Mouse (Mus musculus): ENCODE measurements at regions not wholly inside any gene's neighbourhood (a gene's known extent, or its start where the extent isn't known, plus 50 kb on each side); places are given as distances from the start of the nearest gene placed in this dataset.

DNA sequence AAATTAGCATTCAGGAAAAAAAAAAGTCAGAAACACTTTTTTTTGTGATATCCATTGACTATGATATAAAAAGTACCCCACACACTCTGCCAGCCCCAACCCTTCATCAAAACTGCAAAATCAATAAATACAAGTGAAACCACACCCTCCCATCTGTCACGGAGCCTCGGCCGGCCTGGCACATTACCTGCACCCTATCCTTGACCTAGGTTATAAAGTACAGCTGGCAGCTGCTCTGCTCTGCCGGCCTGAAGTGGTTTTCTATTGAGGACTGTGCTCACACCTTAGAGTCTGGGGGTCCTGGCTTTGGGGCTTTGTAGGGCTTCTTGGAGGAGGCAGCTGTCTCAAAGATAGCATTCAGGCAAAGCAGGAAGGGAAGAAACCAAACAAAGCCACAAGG lies 120.6 kb upstream of the Arglu1 start:
- Histone ChIP-seq H3K27me3 (ENCODE audit: control insufficient read depth, insufficient read depth, low read length) (no peaks in the 10 kb centered on the region), H3K27ac (ENCODE audit: low read depth, low read length) (no peak overlapping the region), H3K9me3 (ENCODE audit: control insufficient read depth, low read length) (no peaks in the 10 kb centered on the region), H3K4me3 (ENCODE audit: low read depth, low read length) (no peak overlapping the region), H3K36me3 (ENCODE audit: control insufficient read depth, insufficient read depth, low read length) (no peaks in the 10 kb centered on the region), H3K9ac (replicated peaks; ENCODE audit: low read depth, low read length) (no peak overlapping the region), H3K4me2 (ENCODE audit: low read depth, low read length) (no peak overlapping the region), H3K4me1 (ENCODE audit: control insufficient read depth, insufficient read depth, low read length) (no peaks in the 10 kb centered on the region)
- 30% methylated on average over 4 of the region's 4 CpGs for WGBS
- ATAC-seq (ENCODE audit: low read depth), result no peak

DNA sequence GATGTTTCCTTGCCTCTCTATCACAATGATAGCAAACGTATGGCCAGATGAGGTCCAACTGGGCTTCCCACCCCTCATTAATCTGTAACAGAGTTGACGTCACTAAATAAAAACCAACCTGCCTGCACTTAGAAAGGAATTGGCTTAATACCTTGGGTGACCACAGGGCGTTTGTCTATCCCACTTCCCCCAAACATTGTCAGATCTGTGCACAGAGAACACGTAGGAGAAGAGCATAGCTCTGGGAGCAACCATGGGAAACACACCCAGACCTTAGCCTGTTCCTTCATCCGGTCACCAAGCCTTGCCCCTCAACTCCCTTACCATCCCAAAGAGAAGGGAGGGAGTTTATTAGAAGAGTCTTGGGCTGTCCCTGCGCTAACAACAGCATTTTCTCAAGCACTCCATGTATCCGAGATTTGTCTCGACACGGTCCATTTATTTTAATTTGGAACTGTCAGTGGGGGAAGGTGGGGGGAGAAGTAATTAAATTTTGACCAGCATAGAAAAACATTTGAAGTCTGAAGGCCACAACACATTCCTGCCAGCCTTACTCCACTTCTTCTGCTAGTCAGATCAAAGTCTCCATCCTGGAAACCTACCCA lies 119.6 kb upstream of the Arglu1 start:
- Histone ChIP-seq H3K27ac (ENCODE audit: low read depth, low read length) (no peak overlapping the region), H3K27me3 (ENCODE audit: control insufficient read depth, insufficient read depth, low read length) (no peaks in the 10 kb centered on the region), H3K4me2 (ENCODE audit: low read depth, low read length) (no peak overlapping the region), H3K9ac (replicated peaks; ENCODE audit: low read depth, low read length) (no peak overlapping the region), H3K4me3 (ENCODE audit: low read depth, low read length) (no peak overlapping the region), H3K36me3 (ENCODE audit: control insufficient read depth, insufficient read depth, low read length) (no peaks in the 10 kb centered on the region), H3K4me1 (ENCODE audit: control insufficient read depth, insufficient read depth, low read length) (no peaks in the 10 kb centered on the region), H3K9me3 (ENCODE audit: control insufficient read depth, low read length) (no peaks in the 10 kb centered on the region)
- no peak for ATAC-seq (ENCODE audit: low read depth)
- WGBS, result 37% methylated on average over 9 of the region's 9 CpGs

DNA sequence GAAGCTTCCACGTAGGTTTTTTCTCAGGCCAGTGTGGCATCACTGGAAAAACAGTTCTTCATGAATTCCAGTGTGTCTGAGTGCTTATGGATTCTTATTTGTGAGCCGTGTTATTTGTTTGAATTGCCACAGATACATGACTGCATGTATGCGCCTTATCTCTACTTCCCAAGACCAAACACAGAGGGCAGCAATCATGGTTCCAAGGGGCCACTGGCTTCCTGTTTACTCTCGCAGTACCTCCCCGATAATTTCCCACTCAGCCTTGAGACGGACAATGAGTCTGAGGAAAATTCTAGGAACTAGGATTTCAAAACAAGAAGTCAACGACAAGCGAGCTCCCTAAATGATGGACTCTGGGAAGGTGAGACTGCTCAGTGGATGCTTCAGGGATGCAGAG lies 119.0 kb upstream of the Arglu1 start:
- Histone ChIP-seq H3K4me2 (ENCODE audit: low read depth, low read length) (no peak overlapping the region), H3K9me3 (ENCODE audit: control insufficient read depth, low read length) (no peaks in the 10 kb centered on the region), H3K27ac (ENCODE audit: low read depth, low read length) (no peak overlapping the region), H3K4me3 (ENCODE audit: low read depth, low read length) (no peak overlapping the region), H3K27me3 (ENCODE audit: control insufficient read depth, insufficient read depth, low read length) (no peaks in the 10 kb centered on the region), H3K9ac (replicated peaks; ENCODE audit: low read depth, low read length) (no peak overlapping the region), H3K36me3 (ENCODE audit: control insufficient read depth, insufficient read depth, low read length) (no peaks in the 10 kb centered on the region), H3K4me1 (ENCODE audit: control insufficient read depth, insufficient read depth, low read length) (no peaks in the 10 kb centered on the region)
- ATAC-seq (ENCODE audit: low read depth), result no peak
- WGBS, result 90% methylated on average over 8 of the region's 8 CpGs

DNA sequence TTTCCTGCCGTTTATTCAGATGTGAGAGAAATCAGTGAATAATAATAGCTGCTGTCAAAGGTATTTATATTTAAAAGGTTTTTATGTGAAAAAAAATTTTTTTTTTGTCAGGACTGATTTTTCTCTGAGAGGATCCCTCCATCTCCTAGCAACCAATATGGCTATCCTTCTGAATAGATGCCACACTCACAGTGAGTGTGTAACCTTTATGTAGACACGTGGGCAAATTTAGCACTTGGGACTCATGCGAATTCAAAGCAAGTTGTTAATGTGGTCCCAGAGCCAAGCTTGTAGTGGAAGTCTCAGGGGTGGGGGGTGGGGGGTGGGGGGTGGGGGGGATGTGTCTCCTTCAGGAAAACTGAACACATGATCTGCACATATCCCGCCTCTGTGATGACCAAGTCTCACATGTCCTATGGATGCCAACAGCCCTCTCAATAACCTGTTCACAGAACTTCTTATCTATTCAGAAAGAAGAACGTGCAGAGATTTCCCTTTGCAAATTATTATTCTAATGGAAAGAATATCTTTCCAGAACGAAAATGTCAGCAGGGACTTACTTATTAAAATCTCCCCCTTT lies 112.5 kb upstream of the Arglu1 start:
- H3K27me3 ChIP-seq (ENCODE audit: control insufficient read depth, insufficient read depth, low read length), result no peaks in the 10 kb centered on the region
- H3K4me2 ChIP-seq (ENCODE audit: low read depth, low read length), result no peak overlapping the region
- no peaks in the 10 kb centered on the region for H3K9me3 ChIP-seq (ENCODE audit: control insufficient read depth, low read length)
- H3K9ac ChIP-seq (replicated peaks; ENCODE audit: low read depth, low read length), result no peak overlapping the region
- peak; percentile 51; the same call in 1 of the 2 replicates for ATAC-seq (ENCODE audit: low read depth)
- H3K36me3 ChIP-seq (ENCODE audit: control insufficient read depth, insufficient read depth, low read length), result no peaks in the 10 kb centered on the region
- H3K4me3 ChIP-seq (ENCODE audit: low read depth, low read length), result no peak overlapping the region
- WGBS, result 50% methylated on average over 6 of the region's 6 CpGs
- H3K27ac ChIP-seq (ENCODE audit: low read depth, low read length), result no peak overlapping the region
- H3K4me1 ChIP-seq (ENCODE audit: control insufficient read depth, insufficient read depth, low read length), result no peaks in the 10 kb centered on the region

DNA sequence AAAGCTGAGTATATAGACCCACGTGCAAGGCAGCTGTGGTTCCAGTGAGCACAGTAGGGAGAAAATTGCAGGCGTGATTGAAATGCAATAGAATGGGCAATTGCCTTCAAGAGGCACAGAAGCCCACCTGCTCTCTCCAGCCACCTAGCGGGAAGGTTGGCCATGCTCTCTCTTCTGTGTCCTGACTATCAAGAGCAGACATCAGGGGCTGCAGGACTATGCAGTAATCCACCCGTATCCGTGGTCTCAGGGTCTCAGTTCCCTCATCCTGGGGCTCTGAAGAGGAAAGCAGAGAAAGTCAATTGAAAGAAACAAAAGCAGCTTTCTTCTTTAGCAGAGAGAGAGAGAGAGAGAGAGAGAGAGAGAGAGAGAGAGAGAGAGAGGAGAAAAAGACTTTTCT lies 112.0 kb upstream of the Arglu1 start:
- H3K4me2 ChIP-seq (ENCODE audit: low read depth, low read length), result no peak overlapping the region
- no peaks in the 10 kb centered on the region for H3K27me3 ChIP-seq (ENCODE audit: control insufficient read depth, insufficient read depth, low read length)
- ATAC-seq (ENCODE audit: low read depth), result peak; percentile 58
- no peak overlapping the region for H3K27ac ChIP-seq (ENCODE audit: low read depth, low read length)
- no peaks in the 10 kb centered on the region for H3K36me3 ChIP-seq (ENCODE audit: control insufficient read depth, insufficient read depth, low read length)
- H3K4me1 ChIP-seq (ENCODE audit: control insufficient read depth, insufficient read depth, low read length), result no peaks in the 10 kb centered on the region
- H3K9me3 ChIP-seq (ENCODE audit: control insufficient read depth, low read length), result no peaks in the 10 kb centered on the region
- no peak overlapping the region for H3K4me3 ChIP-seq (ENCODE audit: low read depth, low read length)
- H3K9ac ChIP-seq (replicated peaks; ENCODE audit: low read depth, low read length), result no peak overlapping the region
- WGBS, result 32% methylated on average over 5 of the region's 5 CpGs

DNA sequence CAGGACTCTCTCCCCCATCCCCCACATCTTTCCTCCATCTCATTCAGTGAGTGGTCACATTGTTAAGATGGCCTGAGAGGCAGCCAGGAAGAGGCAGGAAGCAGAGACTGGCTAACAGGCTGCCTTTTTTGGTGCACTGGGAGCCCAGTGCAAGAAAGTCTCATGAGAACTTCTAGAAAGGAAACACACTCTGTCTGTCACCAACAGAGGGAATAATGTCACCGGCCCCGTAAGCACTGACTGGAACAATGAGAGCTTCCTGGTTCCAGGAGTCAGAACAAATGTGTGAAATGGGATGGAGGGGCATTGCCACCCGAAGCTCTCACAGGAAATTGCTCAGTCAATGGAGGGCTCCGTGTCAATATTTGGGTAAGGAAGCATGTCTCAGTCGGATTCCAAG lies 111.3 kb upstream of the Arglu1 start:
- 59% methylated on average over 5 of the region's 5 CpGs for WGBS
- Histone ChIP-seq H3K36me3 (ENCODE audit: control insufficient read depth, insufficient read depth, low read length) (no peaks in the 10 kb centered on the region), H3K27ac (ENCODE audit: low read depth, low read length) (no peak overlapping the region), H3K9ac (replicated peaks; ENCODE audit: low read depth, low read length) (no peak overlapping the region), H3K4me3 (ENCODE audit: low read depth, low read length) (no peak overlapping the region), H3K4me1 (ENCODE audit: control insufficient read depth, insufficient read depth, low read length) (no peaks in the 10 kb centered on the region), H3K4me2 (ENCODE audit: low read depth, low read length) (no peak overlapping the region), H3K27me3 (ENCODE audit: control insufficient read depth, insufficient read depth, low read length) (no peaks in the 10 kb centered on the region), H3K9me3 (ENCODE audit: control insufficient read depth, low read length) (no peaks in the 10 kb centered on the region)
- ATAC-seq (ENCODE audit: low read depth), result no peak

DNA sequence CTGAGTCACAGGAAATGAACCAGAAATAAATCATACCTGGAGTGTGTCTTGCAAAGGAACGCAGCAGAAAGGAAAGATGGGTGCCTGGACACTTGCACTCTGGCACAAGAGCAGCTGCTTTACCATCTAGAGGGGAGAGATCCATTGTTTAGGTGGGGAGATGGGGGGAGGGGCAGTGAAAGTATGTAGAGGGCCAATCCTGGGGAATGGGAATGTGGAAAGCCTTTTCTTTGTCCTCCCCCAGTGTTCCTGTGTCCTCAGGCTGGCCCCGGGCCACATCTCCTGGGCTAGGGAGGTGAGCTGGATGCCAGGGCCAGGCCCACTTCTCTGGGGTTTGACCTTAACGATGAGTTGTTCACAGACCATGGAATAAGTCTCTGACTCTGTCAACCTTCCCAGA lies 107.2 kb upstream of the Arglu1 start:
- Histone ChIP-seq H3K27ac (ENCODE audit: low read depth, low read length) (no peak overlapping the region), H3K4me3 (ENCODE audit: low read depth, low read length) (no peak overlapping the region), H3K9ac (replicated peaks; ENCODE audit: low read depth, low read length) (no peak overlapping the region), H3K4me1 (ENCODE audit: control insufficient read depth, insufficient read depth, low read length) (no peaks in the 10 kb centered on the region), H3K9me3 (ENCODE audit: control insufficient read depth, low read length) (no peaks in the 10 kb centered on the region), H3K4me2 (ENCODE audit: low read depth, low read length) (no peak overlapping the region), H3K36me3 (ENCODE audit: control insufficient read depth, insufficient read depth, low read length) (no peaks in the 10 kb centered on the region), H3K27me3 (ENCODE audit: control insufficient read depth, insufficient read depth, low read length) (no peaks in the 10 kb centered on the region)
- no peak for ATAC-seq (ENCODE audit: low read depth)
- WGBS, result 66% methylated on average over 3 of the region's 3 CpGs

DNA sequence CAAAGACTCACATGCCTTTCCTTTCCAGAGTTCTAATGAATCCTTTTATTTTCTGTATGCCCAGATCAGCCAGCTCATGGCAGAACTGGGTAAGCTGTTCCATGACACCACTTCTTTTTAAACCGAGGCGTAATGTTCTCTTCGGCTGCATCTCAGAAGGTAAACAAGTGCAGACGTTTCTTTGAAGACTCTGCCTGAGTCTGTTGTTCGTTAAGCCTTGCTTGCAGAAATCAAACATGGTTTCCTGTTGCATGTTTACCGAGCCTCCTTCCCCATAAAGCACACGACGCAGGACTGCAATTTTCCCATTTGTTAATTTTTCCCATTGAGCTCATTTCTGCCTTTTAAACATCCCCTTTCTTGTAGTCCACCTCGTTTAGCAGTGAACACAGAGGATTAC lies 106.6 kb upstream of the Arglu1 start:
- H3K4me2 ChIP-seq (ENCODE audit: low read depth, low read length), result no peak overlapping the region
- no peak overlapping the region for H3K27ac ChIP-seq (ENCODE audit: low read depth, low read length)
- H3K9ac ChIP-seq (replicated peaks; ENCODE audit: low read depth, low read length), result no peak overlapping the region
- H3K27me3 ChIP-seq (ENCODE audit: control insufficient read depth, insufficient read depth, low read length), result no peaks in the 10 kb centered on the region
- no peaks in the 10 kb centered on the region for H3K4me1 ChIP-seq (ENCODE audit: control insufficient read depth, insufficient read depth, low read length)
- H3K36me3 ChIP-seq (ENCODE audit: control insufficient read depth, insufficient read depth, low read length), result no peaks in the 10 kb centered on the region
- no peaks in the 10 kb centered on the region for H3K9me3 ChIP-seq (ENCODE audit: control insufficient read depth, low read length)
- H3K4me3 ChIP-seq (ENCODE audit: low read depth, low read length), result no peak overlapping the region
- ATAC-seq (ENCODE audit: low read depth), result no peak
- WGBS, result 59% methylated on average over 9 of the region's 9 CpGs

DNA sequence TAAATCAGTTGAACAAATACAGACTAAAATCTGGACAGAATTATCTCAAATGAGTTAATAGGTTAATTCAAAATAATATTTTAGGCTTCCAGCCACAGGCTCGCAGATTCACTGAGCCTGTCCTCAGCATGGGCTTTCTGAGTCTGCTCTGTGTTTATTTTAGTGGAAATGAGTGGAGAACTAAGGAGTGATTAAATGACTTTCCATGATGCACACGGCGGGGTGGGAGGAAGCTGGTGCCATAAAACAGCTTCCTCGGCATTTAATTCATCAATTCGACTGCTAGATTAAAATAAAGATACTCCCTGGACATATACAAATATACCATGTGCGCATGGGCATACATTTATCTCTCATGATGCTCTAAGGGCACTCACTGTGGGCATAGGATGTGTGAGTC lies 104.4 kb upstream of the Arglu1 start:
- Histone ChIP-seq H3K9me3 (ENCODE audit: control insufficient read depth, low read length) (no peaks in the 10 kb centered on the region), H3K36me3 (ENCODE audit: control insufficient read depth, insufficient read depth, low read length) (no peaks in the 10 kb centered on the region), H3K4me1 (ENCODE audit: control insufficient read depth, insufficient read depth, low read length) (no peaks in the 10 kb centered on the region), H3K9ac (replicated peaks; ENCODE audit: low read depth, low read length) (no peak overlapping the region), H3K4me2 (ENCODE audit: low read depth, low read length) (no peak overlapping the region), H3K27me3 (ENCODE audit: control insufficient read depth, insufficient read depth, low read length) (no peaks in the 10 kb centered on the region), H3K4me3 (ENCODE audit: low read depth, low read length) (no peak overlapping the region), H3K27ac (ENCODE audit: low read depth, low read length) (no peak overlapping the region)
- peak; percentile 41; the same call in 1 of the 2 replicates for ATAC-seq (ENCODE audit: low read depth)
- WGBS, result 44% methylated on average over 6 of the region's 6 CpGs

All from neural tube, embryonic 14.5 days (tissue).